Mouse (Mus musculus): ENCODE results near the gene Mettl24.

DNA sequence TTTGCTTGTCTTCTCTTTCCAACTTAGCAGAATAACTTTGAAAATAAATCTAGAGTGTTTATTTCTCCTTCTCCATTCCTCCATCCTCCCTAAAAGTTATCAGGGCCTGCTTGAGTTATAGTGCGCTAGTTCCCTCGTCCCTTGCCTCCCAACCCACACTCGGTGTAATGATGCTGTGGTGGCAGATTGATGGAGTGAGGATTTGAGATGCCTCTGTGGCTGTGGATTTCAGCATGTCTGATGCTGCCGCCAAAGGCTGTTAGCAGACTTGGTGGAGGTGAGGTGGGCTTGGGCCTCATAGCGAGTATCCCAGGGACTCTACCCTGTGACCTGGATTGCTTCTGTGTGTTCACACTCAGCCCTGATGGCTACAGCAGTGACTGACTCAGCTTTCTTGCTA is 37.8 kb downstream of the Mettl24 start:
- TF ChIP-seq GATA1 (IDR thresholded peaks at IDR 0.05; ENCODE audit: borderline replicate concordance, low read length), result no peak
- TF ChIP-seq FLI1 (IDR thresholded peaks at IDR 0.05; ENCODE audit: low read length), result no peak
